Mouse (Mus musculus) liver, embryonic 13.5 days (tissue): ENCODE data around the gene Rab36. TPM values are rescaled to one million over a fixed set of nuclear protein-coding genes. Genes with fewer than 3 reads are reported as not detected.

Experiments
- ATAC-seq: fragments of 200-750 bp; cut with Nextera tagmentation; 2 replicates; pipeline ENCODE4 v1.8.0; 2017; ENCODE audit warnings: low read depth, mild to moderate bottlenecking, moderate number of reproducible peaks, moderate library complexity
- DNase-seq: peaks from one replicate; pipeline ENCODE4 v3.0.0; 2022
- H3K27ac ChIP-seq: fragments of 300-500 bp; sonication (generic); 2 replicates; pipeline ENCODE4 v1.5.1; 2015; ENCODE audit warnings: moderate library complexity, mild to moderate bottlenecking, inconsistent platforms
- H3K27me3 ChIP-seq: fragments of 300-500 bp; sonication (generic); 2 replicates; pipeline ENCODE4 v1.6.1; 2015; ENCODE audit warnings: mild to moderate bottlenecking, inconsistent platforms
- H3K36me3 ChIP-seq: fragments of 300-500 bp; sonication (generic); 2 replicates; pipeline ENCODE4 v1.6.1; 2015; ENCODE audit warnings: mild to moderate bottlenecking, inconsistent platforms
- H3K4me1 ChIP-seq: fragments of 300-500 bp; sonication (generic); replicated peaks from 2 replicates; pipeline ENCODE4 v1.6.1; 2015; ENCODE audit warnings: inconsistent platforms
- H3K4me2 ChIP-seq: fragments of 300-500 bp; sonication (generic); 2 replicates; pipeline ENCODE4 v1.6.1; 2015; ENCODE audit warnings: inconsistent platforms, mild to moderate bottlenecking, moderate library complexity
- H3K4me3 ChIP-seq: fragments of 300-500 bp; sonication (generic); replicated peaks from 2 replicates; pipeline ENCODE4 v1.5.1; 2015; ENCODE audit warnings: mild to moderate bottlenecking, inconsistent platforms
- H3K9ac ChIP-seq: fragments of 300-500 bp; sonication (generic); 2 replicates; pipeline ENCODE4 v1.6.1; 2015; ENCODE audit warnings: mild to moderate bottlenecking, inconsistent platforms
- H3K9me3 ChIP-seq: fragments of 300-500 bp; sonication (generic); replicated peaks from 2 replicates; pipeline ENCODE4 v1.6.1; 2016; ENCODE audit warnings: inconsistent platforms
- WGBS: fragments of 180-500 bp; shearing (Covaris S2); methylation state at CpG from one replicate; pipeline ENCODE4 v1.1.7; 2015; ENCODE audit not compliant: insufficient replicate concordance; 5-methylcytosine and 5-hydroxymethylcytosine counted together
- polyA plus RNA-seq: library from polyadenylated mRNA; unstranded; fragments of >200 nt; fragmentation: Nextera tagmentation; extraction: Ambion mirVana; gene quantifications from 2 replicates; pipeline ENCODE4 v1.2.1, GENCODE M21; 2015

The Rab36 gene
- polyA plus RNA-seq, 1 experiment from 2014 or later, result 2.1 TPM

DNA sequence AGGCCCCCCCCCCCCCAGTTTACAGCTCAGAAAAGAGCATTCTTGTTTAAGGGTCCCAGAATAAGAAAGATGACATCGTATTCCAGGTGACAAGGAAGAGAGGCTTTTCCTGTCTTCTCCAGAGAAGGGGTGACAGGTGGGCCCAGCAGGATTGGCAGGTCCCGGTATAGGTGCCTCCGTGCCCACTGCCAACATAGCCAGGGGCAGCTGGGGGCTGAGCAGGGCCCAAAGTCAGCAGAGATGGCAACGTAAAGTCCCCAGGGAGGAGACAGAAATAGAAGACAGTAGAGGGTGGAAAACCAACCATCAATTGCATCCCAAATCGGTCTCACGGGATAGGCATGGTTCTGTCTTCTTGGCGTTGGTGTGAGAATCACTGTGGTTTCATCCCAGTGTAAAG, 11.9 kb downstream of the Rab36 start:
- no peaks in the 10 kb centered on the region for H3K9me3 ChIP-seq
- no peak overlapping the region for H3K27ac ChIP-seq
- no peak overlapping the region for H3K9ac ChIP-seq
- no peaks in the 10 kb centered on the region for H3K36me3 ChIP-seq
- H3K4me2 ChIP-seq, result no peak overlapping the region
- ATAC-seq, result no peak
- H3K4me1 ChIP-seq, result peaks cover 33% of the 10 kb centered on the region
- H3K27me3 ChIP-seq, result no peaks in the 10 kb centered on the region; the same call in 1 of the 2 replicates
- H3K4me3 ChIP-seq, result no peak overlapping the region
- DNase-seq, result no peak
- WGBS, result 85% methylated on average over 7 of the region's 7 CpGs

DNA sequence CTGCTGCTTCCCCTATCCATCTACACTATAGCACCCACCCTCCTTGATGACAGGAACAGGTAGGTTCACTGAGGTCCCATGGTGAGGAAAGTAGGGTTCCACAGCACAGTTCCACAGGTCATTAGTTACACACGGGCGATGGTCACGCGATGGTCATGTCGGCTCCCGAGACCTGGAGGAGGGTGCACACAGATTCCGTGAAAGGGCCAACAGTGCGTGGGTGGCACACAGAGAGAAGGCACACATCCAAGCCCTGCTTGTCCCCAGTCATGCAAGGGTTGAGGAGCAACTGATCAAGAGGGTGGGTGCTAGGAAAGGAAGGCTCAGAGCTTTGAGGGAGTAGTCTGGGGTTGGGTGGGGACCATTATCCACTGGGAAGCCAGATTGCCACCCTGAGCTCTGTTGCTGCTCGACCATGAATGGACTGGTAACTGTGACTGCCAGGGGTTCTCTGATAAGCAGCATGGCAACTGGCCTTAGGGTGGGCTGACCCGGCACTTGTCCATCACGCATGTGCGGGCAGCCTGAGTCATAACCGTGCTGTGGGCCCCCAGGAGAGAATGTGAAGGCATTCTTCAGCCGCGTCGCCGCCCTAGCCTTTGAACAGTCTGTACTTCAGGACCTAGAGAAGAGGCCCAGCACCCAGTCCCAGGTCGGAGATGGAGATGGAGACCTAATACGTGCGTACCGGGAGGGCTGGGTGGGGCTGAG, 14.7 kb downstream of the Rab36 start:
- Histone ChIP-seq H3K4me3 (no peak overlapping the region), H3K4me2 (no peak overlapping the region), H3K27ac (no peak overlapping the region), H3K9me3 (no peaks in the 10 kb centered on the region), H3K27me3 (no peaks in the 10 kb centered on the region; the same call in 1 of the 2 replicates), H3K4me1 (peaks cover 27% of the 10 kb centered on the region), H3K9ac (no peak overlapping the region), H3K36me3 (no peaks in the 10 kb centered on the region)
- DNase-seq (no peak), ATAC-seq (no peak)
- 80% methylated on average over 21 of the region's 21 CpGs for WGBS

GRCm38 (mm10) chr10:75052902-75053301, 16.0 kb downstream of the Rab36 start:
- DNase-seq (no peak), ATAC-seq (no peak)
- WGBS, result 62% methylated on average over 8 of the region's 8 CpGs
- Histone ChIP-seq H3K27ac (peak overlapping the region; percentile 47; the same call in 1 of the 2 replicates), H3K4me3 (no peak overlapping the region), H3K27me3 (no peaks in the 10 kb centered on the region), H3K9ac (no peak overlapping the region), H3K4me1 (peaks cover 37% of the 10 kb centered on the region), H3K9me3 (no peaks in the 10 kb centered on the region), H3K36me3 (no peaks in the 10 kb centered on the region), H3K4me2 (no peak overlapping the region)

DNA sequence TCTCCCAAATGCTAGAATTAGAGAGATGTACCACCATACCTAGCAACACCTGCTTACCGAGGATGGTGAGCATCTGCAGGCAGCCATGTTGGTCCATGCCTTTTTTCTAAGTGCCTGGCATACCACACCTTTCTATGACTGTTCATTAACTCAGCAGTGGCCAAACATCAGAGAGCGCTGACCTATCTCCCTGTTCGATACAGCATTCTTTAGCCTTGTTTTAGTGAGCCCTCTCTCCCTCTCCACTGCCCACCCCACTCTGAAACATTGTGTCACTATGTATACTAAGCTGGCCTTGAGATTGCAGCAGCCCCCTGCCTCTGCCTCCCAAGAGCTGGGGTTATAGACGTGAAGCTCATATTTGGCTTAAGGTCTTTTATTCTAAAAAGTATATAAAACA, 16.8 kb downstream of the Rab36 start:
- DNase-seq, result no peak
- Histone ChIP-seq H3K9ac (no peak overlapping the region), H3K27ac (no peak overlapping the region), H3K4me1 (peaks cover 37% of the 10 kb centered on the region), H3K27me3 (no peaks in the 10 kb centered on the region), H3K36me3 (no peaks in the 10 kb centered on the region), H3K4me3 (no peak overlapping the region), H3K4me2 (no peak overlapping the region), H3K9me3 (no peaks in the 10 kb centered on the region)
- peak; percentile 56 for ATAC-seq
- 56% methylated on average over 4 of the region's 4 CpGs for WGBS

GRCm38 (mm10) chr10:75054125-75054524, 17.3 kb downstream of the Rab36 start:
- Histone ChIP-seq H3K36me3 (no peaks in the 10 kb centered on the region), H3K4me2 (no peak overlapping the region), H3K4me3 (no peak overlapping the region), H3K27me3 (no peaks in the 10 kb centered on the region), H3K9ac (no peak overlapping the region), H3K9me3 (no peaks in the 10 kb centered on the region), H3K27ac (no peak overlapping the region; the same call in 1 of the 2 replicates), H3K4me1 (peaks cover 37% of the 10 kb centered on the region)
- 21% methylated on average over 6 of the region's 6 CpGs for WGBS
- ATAC-seq, result no peak
- DNase-seq, result no peak

DNA sequence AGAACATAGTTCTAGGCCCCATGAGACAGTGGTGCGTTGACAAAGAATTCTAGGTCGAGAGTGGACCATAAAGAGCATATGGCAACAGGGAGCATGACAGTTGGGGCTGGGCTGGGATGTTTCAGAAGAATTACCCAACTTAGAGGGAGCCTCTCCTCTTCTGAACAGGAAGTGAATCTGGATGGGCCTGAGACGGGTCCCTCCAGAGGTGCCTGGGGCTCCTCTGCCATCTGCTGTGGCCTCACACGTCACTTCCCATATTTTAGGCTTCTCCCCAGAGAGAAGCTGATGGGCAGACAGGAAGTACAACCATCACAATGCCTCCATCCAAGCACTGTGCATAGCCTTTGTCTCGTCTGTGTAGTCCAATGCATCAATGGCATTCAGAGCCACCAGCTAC, 18.8 kb downstream of the Rab36 start:
- WGBS, result 41% methylated on average over 5 of the region's 5 CpGs
- ATAC-seq (no peak), DNase-seq (no peak)
- Histone ChIP-seq H3K4me2 (no peak overlapping the region), H3K27ac (no peak overlapping the region), H3K36me3 (no peaks in the 10 kb centered on the region), H3K27me3 (peaks cover 14% of the 10 kb centered on the region), H3K9me3 (no peaks in the 10 kb centered on the region), H3K9ac (no peak overlapping the region), H3K4me1 (peaks cover 48% of the 10 kb centered on the region), H3K4me3 (no peak overlapping the region)

DNA sequence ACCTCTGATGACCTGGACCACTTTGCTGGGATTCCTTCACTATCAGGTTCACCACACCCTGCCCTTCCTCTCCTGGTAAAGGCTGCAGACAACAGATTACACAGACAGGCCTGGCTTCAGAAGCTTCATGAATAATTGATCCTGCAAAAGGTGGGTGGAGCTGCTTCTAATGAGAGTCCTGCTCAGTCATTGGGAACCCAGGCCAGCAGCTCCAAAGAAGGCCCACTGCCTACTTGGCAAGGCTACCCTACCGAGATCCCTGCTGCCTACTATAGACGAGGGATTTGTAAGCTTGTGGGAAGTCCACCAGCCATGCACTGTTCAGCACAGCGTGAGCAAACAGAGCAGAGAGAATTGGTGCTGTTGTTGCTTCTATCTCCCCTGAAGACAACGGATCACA, 19.4 kb downstream of the Rab36 start:
- WGBS, result 24% methylated on average over 4 of the region's 4 CpGs
- no peak for DNase-seq
- no peak overlapping the region for H3K27ac ChIP-seq
- ATAC-seq, result peak; percentile 7; the same call in 1 of the 2 replicates
- no peak overlapping the region for H3K9ac ChIP-seq
- peaks cover 54% of the 10 kb centered on the region for H3K4me1 ChIP-seq
- no peak overlapping the region for H3K4me2 ChIP-seq
- peaks cover 20% of the 10 kb centered on the region for H3K27me3 ChIP-seq
- no peaks in the 10 kb centered on the region for H3K36me3 ChIP-seq
- no peaks in the 10 kb centered on the region for H3K9me3 ChIP-seq
- no peak overlapping the region for H3K4me3 ChIP-seq

DNA sequence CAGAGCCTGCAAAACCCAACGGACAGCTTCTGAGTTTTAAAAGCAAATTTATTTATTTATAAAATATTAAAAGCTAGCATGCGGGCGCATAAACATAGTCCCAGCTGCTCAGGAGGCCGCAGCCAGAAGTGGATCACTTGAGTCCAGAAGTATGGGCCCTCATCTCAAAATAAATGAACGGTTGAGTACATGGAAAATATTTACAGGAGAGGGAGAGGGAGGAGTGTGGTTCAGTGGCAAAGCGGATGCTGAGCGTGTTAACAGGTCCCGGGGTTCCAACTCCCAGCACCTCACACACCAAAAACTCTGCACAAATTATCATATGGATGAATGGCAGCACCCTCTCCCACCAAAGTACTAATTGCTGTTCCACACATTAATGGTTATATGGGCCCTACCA, 21.5 kb downstream of the Rab36 start:
- ATAC-seq (no peak), DNase-seq (no peak)
- no peak overlapping the region for H3K27ac ChIP-seq
- H3K27me3 ChIP-seq, result peaks cover 40% of the 10 kb centered on the region
- no peak overlapping the region for H3K4me2 ChIP-seq
- H3K4me3 ChIP-seq, result no peak overlapping the region
- no peak overlapping the region for H3K9ac ChIP-seq
- no peaks in the 10 kb centered on the region for H3K9me3 ChIP-seq
- peaks cover 71% of the 10 kb centered on the region for H3K4me1 ChIP-seq
- H3K36me3 ChIP-seq, result no peaks in the 10 kb centered on the region
- WGBS, result 73% methylated on average over 8 of the region's 8 CpGs

DNA sequence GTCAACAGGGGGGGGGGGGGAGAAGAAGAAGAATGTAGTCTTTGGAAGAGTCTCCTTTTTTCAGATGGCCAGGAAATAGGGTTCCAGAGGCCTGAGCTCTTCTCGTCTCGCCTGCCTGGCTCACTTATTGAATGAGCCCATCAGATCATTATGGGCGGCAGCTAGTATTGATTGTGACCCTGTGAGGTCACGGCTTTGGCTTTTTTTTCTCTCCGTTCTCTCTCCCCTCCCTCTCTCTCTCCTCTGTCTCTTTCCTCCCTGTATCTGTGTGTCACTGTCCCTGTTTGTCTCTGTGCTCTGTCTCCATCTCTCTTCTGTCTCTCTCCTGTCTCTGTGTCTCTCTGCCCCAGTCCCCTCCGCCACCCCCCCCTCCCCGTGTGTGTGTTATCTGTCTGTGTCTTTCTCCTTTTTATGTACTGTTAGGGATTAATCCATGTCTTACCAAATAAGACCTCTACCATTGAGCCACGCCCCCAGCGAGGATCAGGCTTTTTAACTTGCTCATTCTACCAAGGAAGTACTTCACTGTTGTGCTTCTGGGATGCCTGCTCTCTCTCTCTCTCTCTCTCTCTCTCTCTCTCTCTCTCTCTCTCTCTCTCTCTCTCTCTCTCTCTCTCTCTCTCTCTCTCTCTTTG, 22.0 kb downstream of the Rab36 start:
- Histone ChIP-seq H3K27ac (no peak overlapping the region), H3K36me3 (no peaks in the 10 kb centered on the region), H3K4me1 (peaks cover 74% of the 10 kb centered on the region), H3K4me2 (peak overlapping the region; percentile 78), H3K9me3 (no peaks in the 10 kb centered on the region), H3K4me3 (no peak overlapping the region), H3K9ac (no peak overlapping the region), H3K27me3 (peaks cover 43% of the 10 kb centered on the region)
- WGBS, result 42% methylated on average over 9 of the region's 9 CpGs
- no peak for DNase-seq
- no peak for ATAC-seq

DNA sequence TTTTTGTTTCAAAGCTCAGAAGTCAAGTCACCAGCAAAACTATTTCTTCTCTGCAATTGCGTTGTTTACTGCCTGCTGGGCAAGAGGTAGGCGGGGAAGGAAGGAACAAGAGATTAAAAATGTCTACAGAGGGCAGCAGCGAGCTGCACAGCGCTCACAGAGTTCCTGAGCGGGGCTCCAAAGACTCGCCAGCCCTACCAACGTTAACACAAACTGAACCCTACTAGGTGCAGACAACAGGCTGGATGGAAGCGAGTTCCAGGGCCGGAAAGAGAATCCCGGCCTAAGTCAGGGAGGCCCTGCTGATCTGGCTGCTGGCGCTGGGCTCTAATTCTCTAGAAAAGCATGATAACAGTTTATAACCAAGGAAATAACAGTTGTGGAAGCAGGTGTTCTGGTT, 22.5 kb downstream of the Rab36 start:
- peak overlapping the region; percentile 78 for H3K4me2 ChIP-seq
- H3K4me1 ChIP-seq, result peaks cover 75% of the 10 kb centered on the region
- H3K9ac ChIP-seq, result no peak overlapping the region
- H3K27me3 ChIP-seq, result peaks cover 43% of the 10 kb centered on the region
- no peaks in the 10 kb centered on the region for H3K36me3 ChIP-seq
- WGBS, result under 1% methylated on average over 11 of the region's 11 CpGs
- no peaks in the 10 kb centered on the region for H3K9me3 ChIP-seq
- no peak overlapping the region for H3K27ac ChIP-seq
- H3K4me3 ChIP-seq, result peak overlapping the region; percentile 69
- DNase-seq, result peak; percentile 50
- ATAC-seq, result no peak

DNA sequence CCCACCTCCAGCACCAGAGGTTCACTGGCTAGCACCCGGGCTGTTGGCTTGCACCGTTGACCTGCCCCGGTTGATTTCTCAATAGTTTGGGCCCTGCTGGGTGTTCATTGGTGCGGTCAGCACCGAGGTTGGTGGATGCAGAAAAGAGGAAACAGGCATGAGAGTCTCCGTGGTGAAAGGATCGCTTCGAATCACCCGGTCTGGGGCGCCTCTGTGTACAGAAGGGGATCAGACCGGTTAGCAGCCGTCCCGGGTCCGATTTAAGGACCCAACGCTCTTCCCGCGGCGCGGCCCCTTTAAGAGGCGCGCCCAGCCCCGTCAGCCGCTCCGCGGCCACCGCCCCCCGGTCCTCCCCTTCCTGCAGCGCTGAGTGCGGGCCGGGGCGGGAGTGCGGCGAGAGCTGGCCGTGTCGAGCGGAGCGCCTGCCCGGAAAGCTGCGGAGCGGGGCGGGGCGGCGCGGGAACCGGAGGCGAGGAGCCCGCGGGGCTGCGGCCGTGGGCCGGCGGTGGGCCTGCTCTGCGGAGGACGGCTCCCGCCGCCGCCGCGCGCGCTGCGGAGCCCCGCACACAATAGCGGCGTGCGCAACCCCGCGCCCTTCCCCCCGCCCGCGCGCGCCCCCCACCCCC, 23.5 kb downstream of the Rab36 start, which contains the start of gene Bcr:
Bcr (plus strand) TSS at position 376 of the 626 bp plus-strand sequence.
- peak within 1 kb of the TSS; percentile 70 for H3K9ac ChIP-seq
- peaks cover 78% of the 10 kb centered on the region for H3K4me1 ChIP-seq
- WGBS, result under 1% methylated on average over 49 of the region's 73 CpGs
- ATAC-seq, result peak; percentile 73
- peak within 1 kb of the TSS; percentile 78 for H3K4me2 ChIP-seq
- no peaks in the 10 kb centered on the region for H3K36me3 ChIP-seq
- peaks cover 43% of the 10 kb centered on the region for H3K27me3 ChIP-seq
- peak within 1 kb of the TSS; percentile 69 for H3K4me3 ChIP-seq
- H3K27ac ChIP-seq, result peak within 1 kb of the TSS; percentile 23; the same call in 1 of the 2 replicates
- no peaks in the 10 kb centered on the region for H3K9me3 ChIP-seq
- peak; percentile 45 for DNase-seq
